Mouse (Mus musculus) retina, postnatal 1 day (tissue): Measurements from ENCODE around the gene Nr1h3.

ENCODE experiments used
- DNase-seq: peaks from one replicate; pipeline ENCODE4 v3.0.0-alpha.2; 2012

Gene Nr1h3

DNA sequence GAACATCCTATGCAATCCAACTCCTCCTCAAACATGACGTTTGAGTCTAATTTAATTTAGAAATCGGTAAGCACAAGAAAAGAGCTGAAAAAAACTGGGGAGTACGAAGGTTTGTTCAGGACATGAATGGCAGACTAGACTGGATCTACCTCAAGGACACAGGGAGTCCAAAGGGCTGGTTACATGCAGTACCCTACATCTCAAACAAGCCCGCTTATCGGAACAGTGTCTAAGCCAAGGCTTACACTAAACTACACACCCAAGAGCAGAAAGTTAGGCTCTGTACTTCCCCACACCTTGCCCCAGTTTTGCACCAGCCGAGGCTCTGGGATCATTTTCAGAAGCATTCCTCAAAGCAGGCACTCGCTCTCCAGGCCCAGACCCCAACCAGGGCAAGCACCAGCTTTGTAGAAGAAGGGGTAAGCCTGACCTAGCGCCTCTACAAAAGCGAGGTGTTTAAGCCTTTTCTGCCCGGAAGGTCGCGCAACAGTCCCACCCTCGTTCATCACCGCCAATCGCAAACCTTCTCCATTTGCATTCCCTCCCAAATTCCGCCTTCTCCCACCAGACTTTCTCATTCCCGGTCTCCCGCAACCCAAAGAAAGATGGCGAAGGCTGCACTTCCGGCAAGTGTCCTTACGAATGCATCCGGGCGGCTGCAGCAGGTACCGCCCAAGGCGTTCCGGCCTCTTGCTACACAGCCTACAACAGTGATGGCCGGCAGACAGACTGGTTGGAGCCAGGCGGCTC lies at the start of gene Nr1h3, which contains the start of gene Acp2:
Gene Nr1h3, minus strand, starts transcription at position 613 of the 750 bp plus-strand sequence.
Gene Acp2, plus strand, starts transcription at position 664 of the 750 bp plus-strand sequence.
- DNase-seq: peak; percentile 97

DNA sequence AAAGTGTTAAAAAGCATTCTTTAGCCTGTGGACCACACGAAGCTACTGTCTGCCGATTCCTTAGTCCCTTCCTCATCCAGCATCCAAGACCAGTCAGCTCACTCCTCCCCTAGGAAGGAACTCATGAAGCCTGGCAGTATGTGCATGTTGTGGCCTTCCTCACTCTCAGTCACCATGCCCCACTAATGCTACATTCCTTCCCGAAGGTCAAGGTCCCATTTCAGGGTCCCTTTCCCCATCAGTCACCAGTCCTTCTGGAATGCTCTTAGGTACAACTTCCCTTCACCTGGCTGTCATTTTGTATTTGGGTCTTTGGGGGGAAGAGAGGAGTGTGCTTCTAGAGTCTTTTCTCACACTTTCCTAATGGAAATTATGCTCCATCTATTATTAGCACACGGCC lies 49.4 kb upstream of the Nr1h3 start:
- no peak for DNase-seq

DNA sequence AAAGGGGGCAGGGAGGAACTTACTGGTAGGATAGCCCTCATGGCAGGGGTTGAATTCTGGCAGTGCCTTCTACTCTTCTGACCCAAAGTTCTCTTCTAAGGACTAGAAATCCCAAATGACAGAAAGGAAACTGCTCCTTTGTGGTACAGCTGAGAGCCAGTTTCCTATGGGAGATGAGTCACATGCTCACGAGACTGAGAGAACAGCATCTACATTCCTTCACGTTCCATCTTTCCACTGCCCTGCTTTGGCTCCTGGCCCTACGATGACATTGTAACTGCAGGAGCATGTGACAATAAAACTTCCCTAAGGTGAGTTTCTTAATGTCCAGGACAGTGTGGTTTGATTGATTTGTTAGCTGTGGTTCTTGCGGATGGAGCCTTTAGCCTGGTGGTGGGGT lies 45.7 kb upstream of the Nr1h3 start:
- no peak for DNase-seq

DNA sequence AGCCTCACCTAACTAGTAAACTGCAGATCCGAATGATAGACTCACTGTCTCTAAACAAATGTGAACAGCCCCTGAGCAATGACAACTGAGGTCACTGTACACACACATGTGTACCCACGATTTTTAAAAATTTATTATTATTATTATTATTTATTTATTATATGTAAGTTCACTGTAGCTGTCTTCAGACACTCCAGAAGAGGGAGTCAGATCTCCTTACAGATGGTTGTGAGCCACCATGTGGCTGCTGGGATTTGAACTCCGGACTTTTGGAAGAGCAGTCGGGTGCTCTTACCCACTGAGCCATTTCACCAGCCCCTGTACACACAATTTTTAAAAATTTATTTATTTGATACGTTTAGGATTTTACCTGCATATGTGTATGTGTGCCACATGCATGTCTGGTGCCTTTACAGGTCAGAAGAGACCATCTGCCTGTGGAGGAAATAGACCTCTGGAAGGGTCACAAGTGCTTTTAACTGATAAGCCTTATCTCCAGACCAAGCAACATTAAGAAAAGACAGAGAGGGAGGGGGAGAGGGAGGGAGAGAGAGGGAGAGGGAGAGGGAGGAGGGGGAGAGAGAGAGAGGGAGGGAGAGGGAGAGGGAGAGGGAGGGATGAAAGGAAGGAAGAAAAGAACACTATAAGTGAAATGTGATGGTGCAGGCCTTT lies 42.1 kb upstream of the Nr1h3 start:
- no peak for DNase-seq

DNA sequence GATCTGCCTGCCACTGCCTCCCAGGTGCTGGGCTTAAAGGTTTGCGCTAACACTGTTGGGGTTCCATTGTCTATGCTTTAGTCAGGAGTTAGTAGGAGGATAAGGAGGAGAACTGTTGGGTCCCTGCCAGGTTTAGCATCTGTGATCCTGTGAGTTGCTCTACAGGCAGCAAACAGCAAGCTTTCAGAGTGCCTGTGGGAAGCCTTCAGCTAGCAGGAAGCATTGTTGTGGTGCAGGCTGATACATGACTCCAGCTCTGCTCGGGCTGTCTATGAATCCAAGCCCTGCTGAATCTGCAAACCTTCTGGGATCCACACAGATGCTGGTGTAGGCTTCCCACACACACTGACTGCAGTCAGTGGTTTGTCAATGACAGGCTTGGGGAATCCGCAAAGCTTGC lies 40.8 kb upstream of the Nr1h3 start:
- DNase-seq: peak; percentile 41

DNA sequence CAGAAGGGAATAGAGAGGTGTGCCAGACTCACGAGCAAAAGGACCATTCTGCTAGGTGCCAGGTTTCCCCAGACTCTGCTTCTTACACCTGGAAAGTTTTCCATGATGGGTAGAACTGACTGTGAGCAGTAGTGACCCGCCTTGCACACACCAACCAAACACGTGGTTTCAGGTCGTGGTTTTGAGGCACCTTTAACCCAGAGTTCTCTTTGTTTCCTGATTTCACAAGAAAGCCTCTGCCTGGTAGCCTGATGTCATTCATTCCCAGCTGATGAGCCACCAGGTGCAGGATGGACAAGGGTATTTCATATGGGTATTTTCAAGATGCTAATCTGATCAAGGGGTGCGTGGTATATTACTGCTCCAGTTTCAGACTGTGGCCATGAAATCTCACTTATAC lies 39.9 kb upstream of the Nr1h3 start:
- DNase-seq: no peak

DNA sequence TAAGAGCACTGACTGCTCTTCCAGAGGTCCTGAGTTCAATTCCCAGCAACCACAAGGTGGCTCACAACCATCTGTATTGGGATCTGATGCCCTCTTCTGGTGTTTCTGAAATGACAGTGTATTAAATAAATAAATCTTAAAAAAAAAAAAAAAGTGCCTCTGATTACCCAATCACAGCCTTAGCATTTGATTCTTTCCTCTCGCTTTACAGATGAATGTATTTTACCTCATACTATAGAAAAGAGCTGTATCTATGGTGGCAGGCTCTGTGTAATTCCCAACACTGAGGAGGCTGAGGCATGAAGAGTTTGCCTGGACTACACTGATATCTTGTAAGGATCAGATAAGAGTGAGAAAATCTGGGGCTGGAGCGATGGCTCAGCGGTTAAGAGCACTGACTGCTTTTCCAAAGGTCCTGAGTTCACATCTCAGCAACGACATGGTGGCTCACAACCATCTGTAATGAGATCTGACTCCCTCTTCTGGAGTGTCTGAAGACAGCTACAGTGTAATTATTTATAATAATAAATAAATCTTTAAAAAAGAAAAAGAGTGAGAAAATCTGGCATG lies 35.0 kb upstream of the Nr1h3 start:
- peak; percentile 55 for DNase-seq

DNA sequence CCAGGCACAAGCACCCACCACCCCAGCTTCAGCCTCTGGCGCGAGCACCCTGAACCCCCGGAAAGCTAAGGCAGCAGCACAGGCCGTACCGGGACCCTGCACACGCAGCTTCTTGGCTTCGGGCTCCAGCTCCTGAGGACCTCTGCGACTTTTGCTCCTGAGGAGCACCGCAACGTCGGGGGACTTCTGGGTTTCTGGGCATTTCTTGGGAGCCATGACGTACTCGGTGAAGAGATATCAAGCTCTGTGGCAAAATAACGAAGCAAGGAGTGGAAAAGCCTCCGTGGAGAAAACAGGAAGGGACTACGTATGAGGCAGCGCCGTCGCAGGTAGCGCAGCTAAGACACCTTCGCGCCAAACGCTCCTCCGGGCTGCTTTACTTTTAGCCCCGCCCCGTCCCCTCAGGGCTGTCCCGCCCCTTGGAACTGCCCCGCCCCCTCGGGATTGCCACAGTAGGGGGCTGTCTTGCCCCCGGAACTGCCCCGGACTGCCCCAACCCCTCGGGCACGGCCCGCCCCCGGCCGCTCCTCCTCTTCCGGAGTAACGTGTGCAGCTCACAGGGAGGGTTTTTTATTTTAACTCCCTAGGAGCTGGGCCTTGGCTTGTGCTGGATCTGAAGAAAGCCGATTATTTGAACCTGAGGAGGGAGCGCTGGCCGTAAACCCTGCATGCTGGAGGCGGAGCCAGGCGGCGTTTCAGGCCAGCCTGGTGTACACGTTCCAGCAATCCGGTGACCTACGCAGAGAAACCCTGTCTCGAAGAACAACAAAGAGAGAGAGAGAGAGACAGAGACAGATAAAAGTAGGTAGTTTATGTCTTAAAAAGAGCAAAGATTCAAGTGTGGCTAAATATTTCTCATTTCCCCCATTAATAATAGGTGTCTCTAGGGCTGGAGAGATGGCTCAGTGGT lies 34.2 kb upstream of the Nr1h3 start, which contains the start of gene Ddb2:
Gene Ddb2, minus strand, starts transcription at position 382 of the 910 bp plus-strand sequence.
- DNase-seq: peak; percentile 98

DNA sequence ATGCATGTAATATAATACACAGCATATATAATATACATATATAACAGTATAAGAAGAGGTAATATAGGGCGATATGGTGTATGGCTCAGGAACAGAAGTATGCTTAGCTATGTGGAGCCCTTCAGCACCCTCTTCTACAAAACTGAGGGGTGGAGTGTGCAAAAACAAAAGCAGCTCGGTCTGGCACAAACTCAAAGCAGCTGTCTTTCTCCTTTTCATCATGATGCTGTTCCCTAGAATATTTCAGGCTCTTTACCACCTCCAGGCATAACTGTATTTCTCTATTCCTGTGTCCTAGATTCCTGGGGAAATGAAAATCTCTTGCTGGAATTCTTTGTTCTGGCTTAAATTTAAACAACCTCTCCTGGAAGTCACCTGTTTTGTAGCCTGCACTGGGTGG lies 27.1 kb upstream of the Nr1h3 start:
- DNase-seq: no peak

DNA sequence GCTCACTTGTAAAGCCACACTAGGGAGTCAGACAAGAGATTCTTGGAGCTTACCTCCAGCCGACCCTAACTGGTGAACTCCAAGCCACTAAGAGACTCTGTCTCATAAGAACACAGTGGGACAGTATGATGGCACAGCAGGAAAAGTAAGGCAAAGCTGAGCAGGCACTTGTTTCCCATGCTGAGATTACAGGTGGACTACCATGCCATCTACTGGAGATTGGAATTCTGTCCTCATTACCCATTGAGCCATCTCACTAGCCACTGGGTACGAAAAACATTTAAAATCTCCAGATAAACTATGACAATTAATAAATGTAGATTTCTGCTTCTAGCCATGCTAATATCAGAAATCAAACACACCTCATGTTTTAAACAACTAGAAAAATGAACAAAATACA lies 21.0 kb upstream of the Nr1h3 start:
- DNase-seq: peak; percentile 6

DNA sequence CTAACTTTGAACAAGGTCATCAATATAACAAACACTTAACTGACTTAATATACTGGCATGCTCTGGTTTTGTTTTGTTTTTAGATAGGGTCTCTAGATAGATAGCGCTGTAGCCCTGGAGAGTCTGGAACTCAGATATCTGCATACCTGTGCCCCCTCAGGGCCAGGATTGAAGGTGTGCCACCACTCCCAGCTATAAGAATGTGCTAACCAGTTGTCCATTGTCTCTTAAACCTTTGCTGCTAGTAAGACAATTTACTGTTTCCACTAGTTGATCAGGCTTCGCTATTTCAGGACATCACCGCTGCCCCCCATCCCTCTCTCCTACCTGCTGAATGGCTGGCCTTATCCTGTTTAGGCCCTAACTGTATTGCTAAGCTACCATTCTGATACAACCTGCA lies 17.9 kb upstream of the Nr1h3 start:
- no peak for DNase-seq

DNA sequence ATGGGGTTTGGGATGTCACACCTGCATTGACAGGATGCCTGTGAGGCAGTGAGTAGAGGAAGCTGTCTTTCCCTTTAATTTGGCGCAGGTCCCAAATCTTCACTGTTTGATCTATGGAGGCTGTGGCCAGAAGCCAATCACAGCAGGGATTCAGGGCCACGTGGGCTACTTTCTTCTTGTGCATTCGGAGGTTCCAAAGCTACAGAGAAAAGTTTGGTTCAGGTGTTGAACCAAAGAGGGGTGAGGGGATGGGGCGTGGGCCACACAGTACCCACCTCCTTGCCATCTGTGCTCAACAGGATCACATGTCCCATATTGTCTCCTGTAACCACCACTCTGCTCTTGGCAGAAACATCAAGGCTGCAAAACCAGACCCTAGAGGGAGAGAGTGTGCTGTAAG lies 14.4 kb upstream of the Nr1h3 start:
- peak; percentile 4 for DNase-seq

DNA sequence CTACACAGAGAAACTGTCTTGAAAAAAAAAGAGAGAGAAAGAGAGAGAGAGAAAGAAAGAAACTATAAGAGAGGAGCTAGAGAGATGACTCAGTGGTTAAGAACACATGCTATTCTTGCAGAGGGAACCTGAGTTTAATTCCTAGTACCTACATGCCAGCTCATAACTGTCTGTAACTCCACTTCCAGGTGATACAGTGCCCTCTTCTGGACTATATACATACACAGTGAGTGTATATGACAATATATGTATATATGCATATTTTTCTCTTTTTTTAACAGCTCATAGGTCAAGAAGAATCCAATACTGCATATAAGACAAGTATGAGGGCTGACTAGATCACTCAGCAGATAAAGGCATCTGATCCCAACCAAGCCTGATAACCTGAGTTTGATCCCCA lies 10.7 kb upstream of the Nr1h3 start:
- no peak for DNase-seq

DNA sequence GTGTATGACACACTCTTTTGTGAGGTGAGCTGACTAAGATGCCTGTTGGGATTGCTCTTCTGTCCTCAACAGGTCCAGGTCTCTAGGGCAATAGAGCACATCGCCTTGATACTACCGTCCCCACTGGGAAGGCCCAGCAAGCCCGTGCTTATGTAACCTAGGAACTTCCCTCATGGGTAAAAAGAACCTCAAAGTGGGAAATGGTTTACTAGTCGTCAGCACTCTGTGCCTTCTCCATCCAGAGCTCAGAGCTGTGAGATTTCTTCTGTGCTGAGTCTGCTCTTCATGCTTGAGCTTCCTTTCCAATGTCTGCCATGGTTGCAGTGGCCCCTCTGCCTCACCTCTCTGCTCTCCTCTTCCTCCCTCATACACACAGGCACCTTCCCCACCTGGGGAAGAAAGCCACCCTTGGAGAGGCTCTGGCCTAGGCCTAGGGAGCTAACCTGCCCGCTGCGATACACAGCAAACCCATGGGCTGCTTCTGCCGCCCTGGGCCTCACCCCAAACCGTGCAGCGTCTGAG lies 3.7 kb upstream of the Nr1h3 start:
- DNase-seq: no peak

DNA sequence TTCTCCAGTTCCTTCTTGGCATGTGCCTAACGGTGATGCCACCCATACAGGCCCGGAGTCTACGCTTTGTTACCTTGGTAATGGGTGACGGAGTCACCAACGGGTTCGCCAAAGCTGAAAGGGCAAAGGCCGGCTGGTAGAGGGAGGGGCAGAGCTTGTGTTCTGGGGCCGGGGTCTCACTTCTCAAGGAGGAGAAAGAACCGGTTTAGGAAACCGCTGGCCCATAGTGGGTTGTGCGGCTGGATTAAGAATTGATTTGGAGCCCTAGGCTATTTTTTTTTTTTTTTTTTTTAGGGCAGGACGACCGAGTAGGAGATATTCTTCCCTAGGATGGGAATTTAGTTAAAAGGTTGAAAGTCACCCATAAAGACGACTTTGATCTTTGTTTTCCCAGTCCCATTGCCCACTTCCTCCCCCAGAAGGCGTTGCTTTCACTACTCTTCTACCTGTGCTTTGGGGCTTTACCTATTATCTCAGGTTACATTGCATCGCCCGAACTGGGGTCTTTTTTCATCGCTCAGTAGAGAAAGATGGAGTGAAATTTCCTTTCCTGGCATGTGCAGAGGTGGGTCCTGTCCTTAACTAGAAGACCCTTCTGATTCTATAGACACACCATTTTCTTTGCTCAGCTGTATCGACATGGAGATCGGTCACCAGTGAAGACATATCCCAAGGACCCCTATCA lies 480 bp upstream of the Nr1h3 start:
- DNase-seq: no peak

DNA sequence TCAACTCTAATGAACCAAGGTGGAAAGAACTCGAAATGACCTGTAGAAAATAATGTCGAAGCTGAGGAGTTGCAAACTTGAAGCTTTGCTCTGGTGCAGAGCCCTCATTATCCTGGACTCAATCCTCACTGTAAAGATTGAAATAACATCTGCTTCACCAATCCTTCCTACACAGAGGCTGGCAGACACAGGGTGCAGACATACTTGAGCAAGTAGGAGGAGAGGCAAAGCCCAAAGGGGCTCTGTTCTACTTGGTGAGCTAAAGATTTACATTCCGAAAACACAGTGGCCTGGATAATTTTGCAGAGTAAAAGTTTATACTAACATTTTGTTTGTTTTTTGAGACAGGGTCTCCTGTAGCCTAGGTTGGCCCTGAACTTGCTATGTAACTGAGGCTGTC lies 3.7 kb downstream of the Nr1h3 start:
- no peak for DNase-seq

DNA sequence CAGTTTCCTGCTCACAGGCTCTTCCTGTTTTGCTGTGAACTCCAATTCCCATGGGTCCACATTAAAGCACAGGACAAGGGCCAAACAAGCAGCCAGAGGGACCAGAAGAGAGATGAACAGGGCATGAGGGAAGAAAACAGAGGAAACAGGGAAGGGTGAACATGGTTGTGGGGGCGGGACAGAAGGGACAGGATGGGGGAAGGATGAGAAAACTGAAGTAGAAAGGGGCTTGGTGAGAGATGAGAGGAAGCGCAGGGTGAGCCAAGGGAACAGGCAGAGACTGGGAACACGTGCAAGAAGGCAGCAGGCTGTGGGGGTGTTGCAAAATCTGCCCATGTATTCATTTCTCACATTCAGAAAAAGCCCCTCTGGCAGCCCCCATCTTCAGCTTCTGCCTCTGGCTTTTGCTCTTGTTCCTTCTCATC lies 6.0 kb downstream of the Nr1h3 start:
- no peak for DNase-seq

DNA sequence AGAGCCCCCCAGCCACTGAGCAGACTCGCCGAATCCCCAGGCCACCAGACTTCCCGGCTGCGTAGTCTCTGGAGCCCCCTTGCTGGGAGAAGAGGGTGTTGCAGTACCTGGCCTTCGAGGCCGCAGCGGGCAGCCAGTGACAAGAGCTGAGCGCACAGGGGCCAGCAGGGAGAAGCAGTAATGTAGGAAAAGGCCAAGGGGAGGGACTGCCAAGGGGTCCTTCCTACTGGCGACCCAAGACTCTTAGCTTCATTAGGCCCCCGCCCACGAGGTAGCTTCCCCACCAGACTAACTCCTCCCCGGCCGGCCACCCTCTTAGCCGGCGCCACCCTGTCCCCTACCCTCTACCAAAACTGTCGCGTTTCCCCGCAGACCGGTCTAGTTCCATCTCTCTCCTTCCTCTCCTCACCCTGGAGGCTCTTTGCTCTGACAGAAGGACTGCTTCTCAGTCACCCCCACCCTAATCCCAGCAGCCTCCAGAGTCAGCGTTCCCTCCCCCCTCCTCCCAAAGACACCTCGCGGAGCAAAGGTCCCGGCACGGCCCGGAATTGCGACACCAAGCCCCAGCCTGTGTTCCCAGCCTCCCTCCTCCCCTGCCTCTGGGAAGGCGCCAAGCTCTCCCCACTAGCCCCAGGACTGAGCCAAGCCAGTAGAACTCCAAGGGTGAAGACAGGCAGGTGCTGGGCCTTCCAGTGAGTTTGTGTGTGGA lies 7.9 kb downstream of the Nr1h3 start:
- DNase-seq: peak; percentile 86

DNA sequence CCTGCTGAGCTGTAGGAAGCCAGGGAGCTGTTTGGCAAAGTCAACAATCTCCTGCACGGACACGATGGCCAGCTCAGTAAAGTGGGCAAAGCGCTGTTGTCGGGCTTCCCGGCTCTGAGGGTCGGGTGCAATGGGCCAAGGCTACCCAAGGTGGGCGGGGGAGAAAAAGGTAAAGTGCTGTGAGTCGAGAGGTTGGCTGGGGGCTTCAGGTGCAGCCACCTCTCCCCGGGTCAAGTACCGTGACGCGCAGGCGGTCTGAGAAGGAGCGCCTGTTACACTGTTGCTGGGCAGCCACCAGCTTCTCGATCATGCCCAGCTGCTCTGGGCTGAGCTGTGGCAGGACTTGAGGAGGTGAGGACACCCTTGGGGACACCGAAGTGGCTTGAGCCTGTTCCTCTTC lies 12.1 kb downstream of the Nr1h3 start:
- no peak for DNase-seq

DNA sequence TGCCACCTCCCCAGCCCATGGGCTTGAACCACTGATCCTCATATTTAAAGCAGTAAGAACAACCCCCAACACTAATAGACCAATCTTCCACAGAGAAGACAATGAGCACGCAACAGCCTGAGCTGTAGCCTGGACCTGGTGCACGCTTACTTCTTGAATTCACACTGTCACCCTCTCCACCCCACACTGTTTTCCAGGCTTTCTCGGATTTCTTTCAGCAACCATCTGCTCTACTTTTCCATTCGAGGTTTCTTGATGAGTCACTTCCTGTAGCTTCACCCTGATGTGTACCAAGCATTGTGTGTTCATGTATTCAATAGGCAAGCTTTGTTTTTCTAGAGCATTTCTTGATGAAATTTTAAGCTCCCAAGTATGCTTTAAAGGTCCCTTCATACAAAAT lies 15.2 kb downstream of the Nr1h3 start:
- DNase-seq: no peak

DNA sequence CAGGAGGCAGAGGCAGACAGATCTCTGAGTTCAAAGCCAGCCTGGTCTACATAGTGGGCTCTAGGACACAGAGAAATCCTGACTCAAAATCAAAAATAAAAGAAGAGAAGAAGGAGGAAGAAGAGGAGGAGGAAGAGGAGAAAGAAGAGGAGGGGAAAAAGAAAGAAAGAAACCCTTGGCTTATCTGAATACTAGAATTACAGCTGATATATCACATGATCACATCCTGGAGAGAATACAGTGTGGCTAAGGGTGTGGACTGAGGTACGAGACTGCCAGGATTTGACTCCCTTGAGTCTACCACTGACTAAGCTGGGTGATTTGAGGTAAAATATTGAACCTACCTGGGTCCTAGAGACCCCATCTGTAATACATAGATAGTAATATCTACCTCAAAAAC lies 16.4 kb downstream of the Nr1h3 start:
- DNase-seq: no peak
